Mouse (Mus musculus) CD4-positive helper T cell, adult 2 months (primary cell): Measurements from ENCODE around the gene Tmem270.

Source experiments
- DNase-seq: peaks from one replicate; pipeline ENCODE4 v3.0.0-alpha.2; 2012; ENCODE audit warnings: low read depth, missing footprints, low spot score

Tmem270 gene

GRCm38 (mm10) chr5:134887447-134888335, 18.8 kb downstream of the Tmem270 start:
- DNase-seq, result no peak

- no peak for DNase-seq
Measured at GRCm38 (mm10) chr5:134883077-134883476, 23.5 kb downstream of the Tmem270 start.

- DNase-seq, result no peak
Measured at GRCm38 (mm10) chr5:134876801-134877200, 29.7 kb downstream of the Tmem270 start.

GRCm38 (mm10) chr5:134875245-134875644, 31.3 kb downstream of the Tmem270 start:
- no peak for DNase-seq

GRCm38 (mm10) chr5:134873956-134874879, 32.3 kb downstream of the Tmem270 start:
- DNase-seq, result no peak

- DNase-seq, result no peak
Measured at GRCm38 (mm10) chr5:134873034-134873433, 33.5 kb downstream of the Tmem270 start.

GRCm38 (mm10) chr5:134872597-134872996, 33.9 kb downstream of the Tmem270 start:
- DNase-seq, result no peak

- no peak for DNase-seq
Measured at GRCm38 (mm10) chr5:134868506-134868905, 38.0 kb downstream of the Tmem270 start.

- no peak for DNase-seq
Measured at GRCm38 (mm10) chr5:134867320-134868144, 39.0 kb downstream of the Tmem270 start.

GRCm38 (mm10) chr5:134865158-134865557, 41.4 kb downstream of the Tmem270 start:
- DNase-seq, result no peak

- DNase-seq, result no peak
Measured at GRCm38 (mm10) chr5:134861902-134862497, 44.5 kb downstream of the Tmem270 start.

GRCm38 (mm10) chr5:134859193-134859592, 47.3 kb downstream of the Tmem270 start:
- DNase-seq, result no peak

- no peak for DNase-seq
Measured at GRCm38 (mm10) chr5:134858378-134858777, 48.2 kb downstream of the Tmem270 start.

- no peak for DNase-seq
Measured at GRCm38 (mm10) chr5:134852873-134853272, 53.7 kb downstream of the Tmem270 start.
